Mouse (Mus musculus): ENCODE data around the gene Tmem115. TPM values are rescaled to one million over a fixed set of nuclear protein-coding genes. Genes with fewer than 3 reads are reported as not detected.

The Tmem115 gene
- polyA plus RNA-seq, 1 experiment, result 43.4 TPM

GRCm38 (mm10) chr9:107521190-107521589, 12.6 kb upstream of the Tmem115 start:
- Histone ChIP-seq H3K4me2 (ENCODE audit: low read depth) (peak overlapping the region; percentile 12), H3K79me2 (ENCODE audit: control insufficient read depth, insufficient read depth) (no peaks in the 10 kb centered on the region), H3K4me3 (no peak overlapping the region), H3ac (ENCODE audit: control insufficient read depth, insufficient read length) (no peak overlapping the region), H3K36me3 (ENCODE audit: control insufficient read depth, insufficient read depth) (no peaks in the 10 kb centered on the region), H3K27me3 (ENCODE audit: control insufficient read depth, insufficient read depth, insufficient read length) (peaks cover 70% of the 10 kb centered on the region)
- no peak for TF ChIP-seq CEBPB (IDR thresholded peaks at IDR 0.05; ENCODE audit: insufficient read depth, poor library complexity, severe bottlenecking)
- peak in 2 of 3 experiments; percentile 74 to 77 for TF ChIP-seq MYOD1 (IDR thresholded peaks at IDR 0.05; ENCODE audit: control insufficient read depth in 1 of 3, insufficient read length in 2 of 3, low read depth in 2 of 3)
- TF ChIP-seq POLR2AphosphoS2 (IDR thresholded peaks at IDR 0.05; ENCODE audit: insufficient read length, low read depth), result no peak
- no peak for TF ChIP-seq POLR2A (IDR thresholded peaks at IDR 0.05; ENCODE audit: insufficient read length, low read depth)
- TF ChIP-seq MYOG (IDR thresholded peaks at IDR 0.05; ENCODE audit: control insufficient read depth in 1 of 3, insufficient read depth in 1 of 3, insufficient read length in 2 of 3, low read depth in 2 of 3), result peak; percentile 22 to 80 (median 68)
- no peak for TF ChIP-seq MAX (IDR thresholded peaks at IDR 0.05; ENCODE audit: low read depth)
- no peak for TF ChIP-seq TCF12 (IDR thresholded peaks at IDR 0.05; ENCODE audit: insufficient read depth, poor library complexity, severe bottlenecking)
- TF ChIP-seq REST (IDR thresholded peaks at IDR 0.05; ENCODE audit: insufficient read depth, insufficient read length), result no peak

GRCm38 (mm10) chr9:107521711-107522399, 11.9 kb upstream of the Tmem115 start:
- H3K79me2 ChIP-seq (ENCODE audit: control insufficient read depth, insufficient read depth), result no peaks in the 10 kb centered on the region
- TF ChIP-seq USF1 (IDR thresholded peaks at IDR 0.05; ENCODE audit: low read depth), result no peak
- TF ChIP-seq MAX (IDR thresholded peaks at IDR 0.05; ENCODE audit: low read depth), result no peak
- TF ChIP-seq CEBPB (IDR thresholded peaks at IDR 0.05; ENCODE audit: insufficient read depth, poor library complexity, severe bottlenecking), result no peak
- H3K36me3 ChIP-seq (ENCODE audit: control insufficient read depth, insufficient read depth), result no peaks in the 10 kb centered on the region
- H3K27me3 ChIP-seq (ENCODE audit: control insufficient read depth, insufficient read depth, insufficient read length), result peaks cover 75% of the 10 kb centered on the region
- no peak overlapping the region for H3K4me3 ChIP-seq
- peak overlapping the region; percentile 12 for H3K4me2 ChIP-seq (ENCODE audit: low read depth)
- H3ac ChIP-seq (ENCODE audit: control insufficient read depth, insufficient read length), result no peak overlapping the region

- no peak overlapping the region for H3ac ChIP-seq (ENCODE audit: control insufficient read depth, insufficient read length)
- no peak overlapping the region for H3K4me3 ChIP-seq
- no peaks in the 10 kb centered on the region for H3K36me3 ChIP-seq (ENCODE audit: control insufficient read depth, insufficient read depth)
- H3K27me3 ChIP-seq (ENCODE audit: control insufficient read depth, insufficient read depth, insufficient read length), result peaks cover 75% of the 10 kb centered on the region
- H3K4me2 ChIP-seq (ENCODE audit: low read depth), result no peak overlapping the region
- H3K79me2 ChIP-seq (ENCODE audit: control insufficient read depth, insufficient read depth), result no peaks in the 10 kb centered on the region
- TF ChIP-seq MYOD1 (IDR thresholded peaks at IDR 0.05; ENCODE audit: control insufficient read depth in 1 of 3, insufficient read length in 2 of 3, low read depth in 2 of 3) (peak in 2 of 3 experiments; percentile 65 to 87), SRF (IDR thresholded peaks at IDR 0.05; ENCODE audit: control insufficient read depth, insufficient read length, low read depth) (no peak), MYOG (IDR thresholded peaks at IDR 0.05; ENCODE audit: control insufficient read depth in 1 of 3, insufficient read depth in 1 of 3, insufficient read length in 2 of 3, low read depth in 2 of 3) (peak in 2 of 3 experiments; percentile 72 to 86)
Measured at GRCm38 (mm10) chr9:107522400-107522711, 11.4 kb upstream of the Tmem115 start.

- H3K27me3 ChIP-seq (ENCODE audit: control insufficient read depth, insufficient read depth, insufficient read length), result peaks cover 57% of the 10 kb centered on the region
- H3K4me3 ChIP-seq, result no peak overlapping the region
- no peak overlapping the region for H3ac ChIP-seq (ENCODE audit: control insufficient read depth, insufficient read length)
- H3K4me2 ChIP-seq (ENCODE audit: low read depth), result peak overlapping the region; percentile 6
- no peaks in the 10 kb centered on the region for H3K36me3 ChIP-seq (ENCODE audit: control insufficient read depth, insufficient read depth)
- no peak for TF ChIP-seq TCF3 (IDR thresholded peaks at IDR 0.05; ENCODE audit: insufficient read length, low read depth)
- TF ChIP-seq TCF12 (IDR thresholded peaks at IDR 0.05; ENCODE audit: insufficient read depth, poor library complexity, severe bottlenecking), result no peak
- TF ChIP-seq MYOG (IDR thresholded peaks at IDR 0.05; ENCODE audit: control insufficient read depth in 1 of 3, insufficient read depth in 1 of 3, insufficient read length in 2 of 3, low read depth in 2 of 3), result no peak
- no peak for TF ChIP-seq USF1 (IDR thresholded peaks at IDR 0.05; ENCODE audit: low read depth)
- no peak for TF ChIP-seq CEBPB (IDR thresholded peaks at IDR 0.05; ENCODE audit: insufficient read depth, poor library complexity, severe bottlenecking)
- no peak for TF ChIP-seq MYOD1 (IDR thresholded peaks at IDR 0.05; ENCODE audit: control insufficient read depth in 1 of 3, insufficient read length in 2 of 3, low read depth in 2 of 3)
- TF ChIP-seq E2F4 (IDR thresholded peaks at IDR 0.05; ENCODE audit: insufficient read depth), result no peak
- no peak for TF ChIP-seq REST (IDR thresholded peaks at IDR 0.05; ENCODE audit: insufficient read depth, insufficient read length)
- no peak for TF ChIP-seq SRF (IDR thresholded peaks at IDR 0.05; ENCODE audit: control insufficient read depth, insufficient read length, low read depth)
- TF ChIP-seq MAX (IDR thresholded peaks at IDR 0.05; ENCODE audit: low read depth), result no peak
- TF ChIP-seq POLR2AphosphoS2 (IDR thresholded peaks at IDR 0.05; ENCODE audit: insufficient read length, low read depth), result no peak
- H3K79me2 ChIP-seq (ENCODE audit: control insufficient read depth, insufficient read depth), result no peaks in the 10 kb centered on the region
Measured at GRCm38 (mm10) chr9:107526198-107527026, 7.3 kb upstream of the Tmem115 start.
